Mouse (Mus musculus) liver, postnatal 0 days (tissue): ENCODE data around the gene U2surp.

Experiments
- CTCF ChIP-seq: sonication (generic); IDR thresholded peaks from 2 replicates; pipeline ENCODE4 v1.5.1; 2016; ENCODE audit warnings: antibody characterized with exemption, low read depth
- EP300 ChIP-seq: IDR thresholded peaks from 2 replicates; pipeline ENCODE4 v1.6.1; 2016; ENCODE audit warnings: antibody characterized with exemption, low read depth, mild to moderate bottlenecking

GRCm38 (mm10) chr9:95546679-95547078 is 34.9 kb upstream of the U2surp start:
- TF ChIP-seq CTCF (no peak), EP300 (peak; percentile 56; the same call in 1 of the 2 replicates)
